Mouse (Mus musculus): ENCODE measurements around the gene Olfr1474. TPM values are rescaled to one million over a fixed set of nuclear protein-coding genes. Genes with fewer than 3 reads are reported as not detected.
"Not testable (repeated sequence)": the region's sequence is repeated elsewhere in the genome, so short reads cannot be mapped to it uniquely, and the experiment has no call there.

Gene Olfr1474
- not detected in 2 replicates for polyA plus RNA-seq (2015; fragmentation: Nextera tagmentation; extraction: Ambion mirVana)

GRCm38 (mm10) chr19:13469265-13469664 lies at the start of gene Olfr1474:
Gene Olfr1474, plus strand, starts transcription at chr19:13469565.
- not testable (repeated sequence) for H3K4me3 ChIP-seq; H3K27me3 ChIP-seq; H3K4me2 ChIP-seq; H3K36me3 ChIP-seq; H3K27ac ChIP-seq (replicated peaks); ATAC-seq (ENCODE audit: low read depth); H3K9ac ChIP-seq; H3K9me3 ChIP-seq; H3K4me1 ChIP-seq (replicated peaks)
- WGBS: 75% methylated on average over 4 of the region's 4 CpGs

GRCm38 (mm10) chr19:13443109-13443508 lies 26.3 kb upstream of the Olfr1474 start, which contains the start of gene Olfr1471:
Gene Olfr1471, plus strand, starts transcription at chr19:13443409.
- ATAC-seq (ENCODE audit: low read depth); H3K9ac ChIP-seq; H3K9me3 ChIP-seq; H3K36me3 ChIP-seq; H3K4me3 ChIP-seq; H3K4me1 ChIP-seq (replicated peaks); H3K27me3 ChIP-seq; H3K27ac ChIP-seq (replicated peaks); H3K4me2 ChIP-seq: not testable (repeated sequence)
- 79% methylated on average over 2 of the region's 2 CpGs for WGBS

- Histone ChIP-seq H3K27me3 (no peaks in the 10 kb centered on the region), H3K4me2 (no peak within 1 kb of the TSS), H3K4me1 (replicated peaks) (no peaks in the 10 kb centered on the region), H3K9ac (no peak within 1 kb of the TSS), H3K9me3 (peaks cover 13% of the 10 kb centered on the region), H3K4me3 (no peak within 1 kb of the TSS), H3K27ac (replicated peaks) (no peak within 1 kb of the TSS), H3K36me3 (no peaks in the 10 kb centered on the region)
- WGBS: 86% methylated on average over 1 of the region's 1 CpGs
- ATAC-seq (ENCODE audit: low read depth): no peak
Measured at GRCm38 (mm10) chr19:13455986-13456385, 13.4 kb upstream of the Olfr1474 start, which contains the start of gene Olfr1472. Gene Olfr1472, minus strand, starts transcription at chr19:13456086.

- Histone ChIP-seq H3K27ac (replicated peaks) (no peak within 1 kb of the TSS), H3K27me3 (no peaks in the 10 kb centered on the region), H3K4me3 (no peak within 1 kb of the TSS), H3K4me1 (replicated peaks) (no peaks in the 10 kb centered on the region), H3K4me2 (no peak within 1 kb of the TSS), H3K9me3 (no peaks in the 10 kb centered on the region), H3K9ac (no peak within 1 kb of the TSS), H3K36me3 (no peaks in the 10 kb centered on the region)
- ATAC-seq (ENCODE audit: low read depth): no peak
Measured at GRCm38 (mm10) chr19:13480096-13480495, 10.7 kb downstream of the Olfr1474 start, which contains the start of gene Olfr1475. Gene Olfr1475, minus strand, starts transcription at chr19:13480196.

GRCm38 (mm10) chr19:13500246-13500645 lies 30.9 kb downstream of the Olfr1474 start, which contains the start of gene Olfr1477:
Gene Olfr1477, plus strand, starts transcription at chr19:13500546.
- no peak within 1 kb of the TSS for H3K9ac ChIP-seq
- no peaks in the 10 kb centered on the region for H3K4me1 ChIP-seq (replicated peaks)
- no peak within 1 kb of the TSS for H3K27ac ChIP-seq (replicated peaks)
- H3K9me3 ChIP-seq: peaks cover 11% of the 10 kb centered on the region
- 82% methylated on average over 3 of the region's 3 CpGs for WGBS
- no peak within 1 kb of the TSS for H3K4me2 ChIP-seq
- ATAC-seq (ENCODE audit: low read depth): no peak
- no peak within 1 kb of the TSS for H3K4me3 ChIP-seq
- no peaks in the 10 kb centered on the region for H3K27me3 ChIP-seq
- H3K36me3 ChIP-seq: no peaks in the 10 kb centered on the region

Other genes starting within 250 kb of the Olfr1474 start
- not detected in 2 replicates for gene Olfr1463, start 238.2 kb upstream of the Olfr1474 start, polyA plus RNA-seq (2015; fragmentation: Nextera tagmentation; extraction: Ambion mirVana)
- not detected in 2 replicates for gene Olfr1465, start 154.0 kb upstream of the Olfr1474 start, polyA plus RNA-seq (2015; fragmentation: Nextera tagmentation; extraction: Ambion mirVana)
- not detected in 2 replicates for gene Olfr1466, start 130.7 kb upstream of the Olfr1474 start, polyA plus RNA-seq (2015; fragmentation: Nextera tagmentation; extraction: Ambion mirVana)
- not detected in 2 replicates for gene Olfr1467, start 107.3 kb upstream of the Olfr1474 start, polyA plus RNA-seq (2015; fragmentation: Nextera tagmentation; extraction: Ambion mirVana)
- gene Olfr1469, start 61.7 kb upstream of the Olfr1474 start, polyA plus RNA-seq (2015; fragmentation: Nextera tagmentation; extraction: Ambion mirVana): not detected in 2 replicates
- gene Olfr1471, start 26.2 kb upstream of the Olfr1474 start, polyA plus RNA-seq (2015; fragmentation: Nextera tagmentation; extraction: Ambion mirVana): not detected in 2 replicates
- gene Olfr1472, start 13.5 kb upstream of the Olfr1474 start, polyA plus RNA-seq (2015; fragmentation: Nextera tagmentation; extraction: Ambion mirVana): not detected in 2 replicates
- gene Olfr1475, start 10.6 kb downstream of the Olfr1474 start, polyA plus RNA-seq (2015; fragmentation: Nextera tagmentation; extraction: Ambion mirVana): not detected in 2 replicates
- not detected in 2 replicates for gene Olfr1477, start 31.0 kb downstream of the Olfr1474 start, polyA plus RNA-seq (2015; fragmentation: Nextera tagmentation; extraction: Ambion mirVana)
- not detected in 2 replicates for gene Olfr1480, start 58.3 kb downstream of the Olfr1474 start, polyA plus RNA-seq (2015; fragmentation: Nextera tagmentation; extraction: Ambion mirVana)
- gene Olfr1484, start 113.9 kb downstream of the Olfr1474 start, polyA plus RNA-seq (2015; fragmentation: Nextera tagmentation; extraction: Ambion mirVana): not detected in 2 replicates
- gene Olfr1487, start 147.8 kb downstream of the Olfr1474 start, polyA plus RNA-seq (2015; fragmentation: Nextera tagmentation; extraction: Ambion mirVana): not detected in 2 replicates
- gene Olfr1489, start 162.1 kb downstream of the Olfr1474 start, polyA plus RNA-seq (2015; fragmentation: Nextera tagmentation; extraction: Ambion mirVana): not detected in 2 replicates
- gene Olfr1490, start 181.5 kb downstream of the Olfr1474 start, polyA plus RNA-seq (2015; fragmentation: Nextera tagmentation; extraction: Ambion mirVana): not detected in 2 replicates
- not detected in 2 replicates for gene Olfr1491, start 227.7 kb downstream of the Olfr1474 start, polyA plus RNA-seq (2015; fragmentation: Nextera tagmentation; extraction: Ambion mirVana)

Data from neural tube, embryonic 13.5 days (tissue).